Mouse (Mus musculus): ENCODE measurements around the gene Pcx.
"Not testable (repeated sequence)": the region's sequence is repeated elsewhere in the genome, so short reads cannot be mapped to it uniquely, and the experiment has no call there.

The Pcx gene

DNA sequence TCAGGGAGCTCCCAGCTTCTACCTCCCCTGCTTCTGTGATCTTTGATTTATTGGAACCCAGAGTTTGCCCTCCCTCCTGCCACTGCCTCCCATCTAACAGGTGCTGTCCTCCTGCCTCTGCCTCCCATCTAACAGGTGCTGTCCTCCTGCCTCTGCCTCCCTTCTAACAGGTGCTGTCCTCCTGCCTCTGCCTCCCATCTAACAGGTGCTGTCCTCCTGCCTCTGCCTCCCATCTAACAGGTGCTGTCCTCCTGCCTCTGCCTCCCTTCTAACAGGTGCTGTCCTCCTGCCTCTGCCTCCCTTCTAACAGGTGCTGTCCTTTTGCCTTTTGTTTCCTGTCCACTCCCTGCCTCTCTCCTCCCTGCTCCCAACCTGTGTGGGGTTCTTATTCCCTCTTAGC is 76.5 kb downstream of the Pcx start:
- DNase-seq (ENCODE audit: extremely low spot score) = not testable (repeated sequence)

DNA sequence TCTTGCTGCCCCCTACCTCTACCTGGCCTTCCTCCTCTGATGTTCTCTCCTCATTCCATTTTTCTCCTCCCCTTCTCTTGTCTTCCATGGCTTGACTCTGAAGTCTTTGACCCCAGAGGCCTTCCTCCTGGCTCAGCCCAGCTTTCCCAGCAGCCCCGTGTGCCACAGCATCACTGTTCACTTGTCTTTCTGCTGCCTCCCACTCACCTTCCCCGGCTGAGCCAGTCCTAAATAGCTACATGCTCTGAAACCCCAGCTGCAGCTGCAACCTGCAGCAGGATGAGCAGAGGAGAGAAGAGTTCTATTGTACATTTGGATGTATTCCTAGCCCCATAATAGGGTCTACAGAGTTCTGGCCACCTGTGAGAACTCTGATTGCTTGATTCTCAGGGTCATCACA is 77.2 kb downstream of the Pcx start:
- no peak for DNase-seq (ENCODE audit: extremely low spot score)

DNA sequence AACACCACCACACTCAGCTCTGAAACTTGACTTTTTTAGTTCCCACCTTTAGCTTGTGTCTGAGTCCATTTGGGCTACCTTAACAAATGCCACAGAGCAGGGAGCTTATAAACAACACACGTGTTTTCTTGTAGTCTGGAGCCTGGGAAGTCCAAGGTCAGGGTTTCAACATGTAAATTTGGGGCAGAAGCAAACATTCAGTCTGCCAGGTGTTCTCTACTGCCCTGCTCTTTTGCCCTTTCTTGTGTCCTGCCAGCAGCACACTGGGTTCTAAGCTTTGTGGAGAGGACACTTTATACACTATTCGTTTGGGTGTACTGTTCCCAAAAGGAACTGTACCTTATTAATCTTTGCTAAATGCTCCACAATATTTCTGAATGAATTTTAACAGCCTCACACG is 78.2 kb downstream of the Pcx start:
- no peak for DNase-seq (ENCODE audit: extremely low spot score)

DNA sequence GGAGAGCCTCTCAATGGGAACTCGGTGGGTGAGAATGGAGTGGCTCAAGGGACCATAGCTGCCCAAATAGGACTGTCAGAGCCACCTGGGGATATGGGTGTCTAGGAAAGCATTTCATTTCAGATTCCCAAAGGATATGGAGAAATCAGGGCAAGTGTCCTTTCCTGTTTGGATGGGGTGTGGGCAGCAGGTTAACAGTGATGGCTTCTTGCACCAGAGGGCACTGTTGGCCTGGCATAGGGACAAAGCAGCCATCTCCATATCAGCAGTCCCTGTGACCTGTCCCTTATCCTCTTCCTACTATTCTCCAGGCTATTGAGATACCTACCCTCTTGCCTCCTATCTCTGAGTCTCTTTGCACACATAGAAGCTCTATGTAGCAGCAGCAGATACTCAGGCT is 78.8 kb downstream of the Pcx start:
- no peak for DNase-seq (ENCODE audit: extremely low spot score)

DNA sequence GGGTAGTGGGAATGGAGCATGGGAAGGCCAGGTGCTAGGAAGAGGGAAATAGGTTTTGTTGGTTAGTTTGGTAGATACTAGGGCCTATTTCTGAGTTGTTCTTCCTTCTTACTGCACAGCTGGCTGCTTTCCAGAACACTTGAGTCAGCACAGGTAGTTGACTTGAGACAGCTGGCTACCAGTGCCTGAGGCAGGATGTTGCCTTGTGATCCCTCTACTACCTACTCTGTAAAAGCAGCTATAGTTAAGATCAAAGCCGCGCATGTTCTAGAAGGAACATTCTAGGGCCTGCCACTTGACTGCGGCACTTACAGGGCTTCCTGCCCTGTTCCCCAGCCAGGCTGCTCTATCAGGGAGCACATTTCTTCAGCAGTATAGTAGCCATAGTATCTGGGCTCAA is 79.8 kb downstream of the Pcx start:
- DNase-seq (ENCODE audit: extremely low spot score) = no peak

DNA sequence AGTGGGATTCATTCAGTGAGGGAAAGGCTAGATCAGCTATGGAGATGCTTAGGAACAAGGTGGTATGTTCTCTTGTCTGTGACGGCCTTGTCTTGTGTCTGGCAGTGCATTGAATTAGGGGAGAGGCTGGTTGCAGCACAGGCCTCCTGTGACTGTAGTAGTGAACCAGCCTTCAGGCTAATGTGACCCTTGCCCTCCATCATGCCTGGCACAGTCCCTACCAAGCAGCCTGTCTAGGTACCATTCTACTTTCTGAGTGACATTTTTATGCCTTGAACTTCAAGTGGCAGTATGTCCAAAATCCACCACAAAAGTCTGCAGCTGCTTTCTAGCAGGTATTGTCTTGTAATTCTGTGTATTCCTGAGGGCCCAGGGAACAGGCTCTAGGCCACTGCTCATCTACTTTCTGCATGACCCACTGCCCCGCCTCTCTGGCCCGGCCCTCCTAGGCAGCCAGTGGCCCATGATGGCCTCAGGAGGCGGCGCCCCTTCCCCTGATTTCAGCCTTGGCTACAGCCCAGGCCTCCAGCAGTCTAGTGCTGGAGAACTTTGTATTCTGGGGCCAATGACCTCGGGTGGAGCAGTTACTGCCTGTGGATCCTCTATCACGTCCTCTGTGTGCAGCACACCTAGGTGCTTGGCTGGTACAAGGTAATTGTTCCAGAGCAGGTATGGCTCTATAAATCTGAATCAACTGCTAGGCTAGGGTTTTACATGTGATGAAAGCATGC is 83.7 kb downstream of the Pcx start:
- no peak for DNase-seq (ENCODE audit: extremely low spot score)

DNA sequence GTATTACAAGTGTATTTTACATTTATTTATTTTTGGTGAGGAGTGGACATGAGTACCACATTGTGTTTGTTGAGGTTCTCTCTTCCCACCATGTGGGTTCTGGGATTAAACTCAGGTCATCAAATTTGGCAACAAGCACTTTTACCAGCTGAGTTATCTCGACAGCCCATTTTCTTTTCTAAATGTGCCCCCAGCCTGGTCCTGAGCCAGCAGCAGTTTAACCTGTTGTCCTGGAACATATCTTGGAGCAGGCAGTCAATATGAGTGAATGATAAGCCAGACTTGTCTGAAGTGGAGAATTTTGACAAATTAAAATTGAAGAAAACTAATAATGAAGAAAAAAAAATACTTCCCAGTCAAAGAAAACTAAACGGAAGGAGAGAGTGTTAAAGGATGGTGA is 85.8 kb downstream of the Pcx start:
- no peak for DNase-seq (ENCODE audit: extremely low spot score)

DNA sequence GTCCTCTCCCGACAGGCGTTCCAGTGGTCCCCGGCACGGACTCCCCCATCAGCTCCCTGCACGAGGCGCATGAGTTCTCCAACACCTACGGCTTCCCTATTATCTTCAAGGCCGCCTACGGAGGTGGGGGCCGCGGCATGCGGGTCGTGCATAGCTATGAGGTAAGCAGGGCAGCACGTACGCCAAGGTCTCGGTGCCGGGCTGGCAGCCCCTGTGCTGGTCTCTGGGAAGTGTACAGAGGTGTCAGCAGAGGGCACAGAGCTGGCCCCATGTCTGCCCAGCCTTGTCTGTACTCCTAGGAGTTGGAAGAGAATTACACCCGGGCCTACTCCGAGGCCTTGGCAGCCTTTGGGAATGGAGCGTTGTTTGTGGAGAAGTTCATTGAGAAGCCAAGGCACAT is 92.2 kb downstream of the Pcx start:
- DNase-seq (ENCODE audit: extremely low spot score) = no peak

DNA sequence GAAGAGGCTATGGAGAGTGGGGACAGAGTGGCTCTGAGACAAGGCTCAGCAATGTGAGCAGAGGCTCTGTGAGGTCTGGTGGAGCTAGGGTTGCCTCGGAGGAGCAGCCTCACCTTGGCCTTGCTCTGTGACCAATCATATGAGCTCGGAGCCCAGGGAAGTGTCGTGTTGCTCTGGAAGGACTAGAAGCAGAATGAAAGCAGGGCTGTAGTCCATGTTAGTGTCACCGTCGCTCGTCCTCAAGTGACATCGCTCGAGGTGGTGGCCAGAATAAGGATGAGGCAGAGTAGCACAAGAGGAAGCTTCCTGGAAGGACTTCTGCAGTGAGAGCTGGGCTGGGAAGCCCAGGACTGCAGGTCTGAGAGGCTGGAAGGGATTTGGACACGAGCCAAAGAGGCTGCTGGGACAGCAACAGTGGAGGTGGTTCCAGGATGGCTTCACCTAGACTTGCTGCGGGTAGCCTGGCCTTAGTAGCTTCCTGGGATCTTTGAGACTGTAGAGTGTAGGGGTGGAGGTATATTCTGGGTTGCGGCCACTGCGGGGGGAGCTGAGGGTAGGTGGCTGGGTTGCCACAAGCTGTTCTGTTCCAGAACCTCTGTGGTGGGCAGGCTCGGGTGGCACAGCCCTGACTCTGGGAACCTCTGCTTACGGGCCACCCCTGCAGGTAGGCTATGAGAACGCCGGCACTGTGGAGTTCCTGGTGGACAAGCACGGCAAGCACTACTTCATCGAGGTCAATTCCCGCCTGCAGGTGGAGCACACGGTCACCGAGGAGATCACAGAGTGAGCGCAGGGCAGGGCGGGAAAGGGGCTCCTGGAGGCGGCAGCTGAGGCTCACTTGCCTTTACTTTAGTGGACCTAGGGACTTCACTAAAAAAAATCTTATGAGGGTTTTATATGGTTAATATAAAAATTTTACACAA is 93.8 kb downstream of the Pcx start:
- DNase-seq (ENCODE audit: extremely low spot score) = peak; percentile 53

DNA sequence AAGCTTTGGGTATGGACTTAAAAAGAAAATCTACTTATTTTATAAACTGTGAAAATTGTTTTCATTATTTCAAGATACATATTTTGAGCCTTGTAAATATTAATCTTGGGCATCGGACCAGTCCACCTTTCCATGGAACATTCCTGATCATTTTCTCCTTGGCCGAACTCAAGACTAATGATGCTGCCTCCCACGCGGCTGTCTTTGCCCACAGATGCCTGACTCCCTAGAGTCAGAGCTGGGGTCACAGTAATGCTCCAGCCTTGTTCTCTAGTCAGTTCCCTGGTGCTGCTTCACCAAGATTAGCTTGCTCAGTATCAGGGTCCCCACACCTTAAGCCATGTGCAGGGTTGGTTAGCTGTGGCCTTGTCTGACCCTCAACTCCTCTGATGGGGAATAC is 95.4 kb downstream of the Pcx start:
- no peak for DNase-seq (ENCODE audit: extremely low spot score)

DNA sequence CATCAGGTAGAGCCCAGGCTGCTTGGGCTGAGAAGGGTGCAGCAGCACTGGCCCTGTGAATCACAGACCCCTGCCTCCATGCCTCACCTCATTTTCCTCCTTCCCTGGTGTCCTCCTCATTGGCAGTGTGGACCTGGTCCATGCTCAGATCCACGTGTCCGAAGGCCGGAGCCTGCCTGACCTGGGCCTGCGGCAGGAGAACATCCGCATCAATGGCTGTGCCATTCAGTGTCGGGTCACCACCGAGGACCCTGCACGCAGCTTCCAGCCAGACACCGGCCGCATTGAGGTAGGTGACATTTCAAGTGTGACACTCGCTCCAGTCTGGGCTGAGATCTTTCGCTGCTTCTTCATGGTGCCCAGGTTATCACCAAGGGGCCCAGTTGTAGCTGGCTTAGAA is 97.1 kb downstream of the Pcx start:
- DNase-seq (ENCODE audit: extremely low spot score) = no peak

DNA sequence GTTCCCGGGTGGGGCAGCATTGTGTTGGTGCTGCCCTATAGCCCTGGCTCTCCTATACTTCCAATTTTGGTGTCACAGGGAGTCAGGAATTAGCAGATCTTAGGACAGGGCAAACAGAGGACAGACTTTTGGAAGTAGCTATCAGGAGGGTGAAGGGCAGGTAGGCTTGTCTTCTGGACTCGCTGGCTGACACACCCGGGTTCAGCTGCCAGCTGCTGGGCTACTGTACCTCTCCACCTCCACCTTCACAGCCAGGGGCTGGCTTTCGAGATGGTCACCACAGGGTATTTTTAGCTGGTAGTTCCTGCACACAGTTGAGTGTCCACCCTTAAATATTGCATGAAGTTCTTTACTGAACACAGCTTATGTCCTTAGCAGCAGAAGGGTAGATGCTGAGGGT is 98.2 kb downstream of the Pcx start:
- DNase-seq (ENCODE audit: extremely low spot score) = no peak

DNA sequence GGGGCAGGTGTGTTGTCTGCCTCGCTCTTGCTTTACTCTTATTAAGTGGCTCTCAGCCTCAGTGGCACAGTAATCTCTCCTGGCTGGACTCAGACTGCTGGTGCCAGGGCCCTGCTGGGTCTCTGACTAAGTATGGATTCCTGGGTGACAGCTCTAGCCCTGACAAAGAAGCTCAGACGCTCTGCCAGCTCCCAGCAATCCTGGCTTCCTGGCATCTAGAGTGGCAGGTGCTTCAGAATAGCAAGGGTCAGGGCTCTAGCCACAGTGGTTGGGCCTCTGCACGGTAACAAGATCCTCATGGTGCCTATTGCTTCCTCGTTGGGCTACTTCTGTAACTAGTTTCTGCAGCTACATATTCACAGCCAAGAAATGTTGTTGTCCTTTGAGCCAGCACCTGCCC is 99.8 kb downstream of the Pcx start:
- DNase-seq (ENCODE audit: extremely low spot score) = no peak

DNA sequence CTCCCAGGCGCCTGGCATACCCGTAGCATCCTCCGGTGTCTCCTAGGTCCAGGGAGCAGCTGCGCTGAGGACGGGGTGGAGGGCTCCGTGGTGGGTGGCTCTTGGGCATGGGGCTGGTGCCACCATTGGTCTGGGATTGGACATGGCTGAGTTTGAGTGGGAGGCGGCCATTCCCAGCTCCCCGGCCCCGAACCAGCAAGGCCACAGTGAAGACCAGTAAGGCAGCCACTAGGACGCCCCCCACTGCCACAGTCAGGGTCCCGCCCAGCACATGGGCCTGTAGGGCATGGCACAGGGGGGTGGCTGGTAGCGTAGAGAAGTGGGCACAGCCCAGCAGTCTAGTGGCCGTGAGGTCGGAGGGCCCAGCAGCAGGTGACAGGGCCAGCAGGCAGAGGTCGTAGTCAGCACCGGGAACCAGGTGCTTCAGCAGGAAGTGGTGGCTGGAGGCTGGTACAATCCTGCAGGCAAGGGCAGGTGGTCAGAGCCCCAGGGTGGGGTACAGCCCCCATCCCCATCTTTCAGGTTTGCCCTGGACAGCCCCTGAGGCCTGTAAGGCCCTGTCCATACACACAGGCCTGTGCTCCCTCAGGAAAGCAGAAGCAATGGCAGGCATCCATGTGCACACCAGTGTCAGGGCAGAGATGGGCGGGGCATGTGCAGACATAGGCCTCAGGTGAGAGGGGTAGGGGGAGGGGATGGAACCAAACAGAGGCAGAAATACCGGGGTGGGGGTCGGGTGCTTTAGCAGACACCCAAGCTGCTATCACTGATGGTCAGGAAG is 102.1 kb downstream of the Pcx start:
- DNase-seq (ENCODE audit: extremely low spot score) = no peak

DNA sequence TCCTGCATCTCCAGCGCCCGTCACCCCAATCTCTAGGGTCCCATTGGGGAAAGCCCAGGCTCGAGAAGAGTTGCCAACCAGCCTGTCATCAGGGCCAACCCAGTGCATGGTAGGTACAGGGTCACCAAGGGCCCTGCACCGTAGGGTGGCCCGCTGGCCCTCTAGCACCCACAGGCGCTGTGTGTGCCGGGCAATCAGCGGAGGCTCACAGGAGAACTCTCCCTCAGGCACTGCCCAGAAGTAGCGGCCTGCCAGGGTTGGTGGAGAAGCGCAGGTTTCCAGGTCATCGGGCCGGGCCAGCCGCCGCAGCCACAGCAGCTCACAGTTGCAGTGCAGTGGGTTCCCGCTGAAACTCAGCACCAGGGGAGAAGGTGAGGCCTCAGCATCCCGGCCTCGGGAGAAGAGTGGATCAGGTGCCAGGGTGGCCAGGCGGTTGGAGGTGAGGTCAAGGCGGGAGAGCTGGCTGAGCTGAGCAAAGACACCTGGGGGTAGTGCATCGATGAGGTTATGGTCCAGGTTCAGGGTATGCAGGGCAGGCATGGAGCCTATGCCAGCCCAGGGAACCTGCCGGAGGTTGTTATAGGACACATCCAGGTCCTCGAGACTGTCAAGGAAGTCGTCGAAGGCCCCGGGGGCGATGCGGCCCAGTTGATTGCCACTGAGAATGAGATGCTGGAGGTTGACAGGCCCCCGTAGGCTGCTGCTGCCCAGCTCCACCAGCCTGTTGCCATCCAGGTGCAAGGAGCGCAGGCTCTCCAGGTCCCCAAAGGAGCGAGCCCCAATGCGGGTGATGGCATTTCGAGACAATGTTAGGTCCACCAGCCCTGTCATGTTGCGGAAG is 103.4 kb downstream of the Pcx start:
- DNase-seq (ENCODE audit: extremely low spot score) = no peak

DNA sequence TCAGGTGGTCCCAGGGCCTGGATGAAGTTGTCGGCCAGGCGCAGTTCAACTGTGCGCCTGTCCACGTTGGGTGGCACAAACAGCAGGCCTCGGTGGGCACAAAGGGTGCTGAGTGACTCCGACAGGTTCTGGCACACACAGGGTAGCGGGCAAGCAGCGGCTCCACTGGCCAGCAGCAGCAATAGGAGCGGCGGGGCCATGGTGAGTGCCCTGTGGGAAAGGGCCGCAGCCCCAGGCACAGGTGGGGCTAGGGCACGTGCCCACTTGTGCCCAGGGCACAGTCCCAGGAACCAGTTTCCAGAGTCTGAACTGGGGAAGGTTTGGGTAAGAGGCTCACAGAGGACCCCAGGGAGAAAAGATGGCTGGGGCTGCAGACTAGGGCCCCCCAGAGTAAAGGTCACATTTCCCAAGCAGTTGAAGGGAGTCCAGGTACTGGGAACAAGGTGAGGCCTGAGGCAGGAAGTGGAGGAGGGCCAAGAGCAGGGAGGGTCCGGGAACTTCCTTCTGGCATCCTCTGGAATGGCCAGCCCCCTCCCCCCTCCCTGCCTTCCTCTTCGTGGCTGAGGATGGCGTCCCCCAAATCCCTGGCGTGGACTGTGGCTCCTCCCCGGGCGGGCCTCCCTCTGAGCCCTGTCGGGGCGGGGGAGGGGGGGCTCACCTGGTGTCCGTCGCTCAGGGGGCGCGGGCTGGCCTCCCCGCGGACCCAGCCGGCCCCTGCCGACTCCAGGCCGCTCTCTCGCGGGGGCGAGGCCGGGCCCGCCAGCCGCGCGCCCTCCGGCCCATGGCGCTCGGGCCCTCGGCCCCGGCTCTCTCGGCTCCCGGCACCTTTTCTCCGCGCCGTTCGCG is 104.3 kb downstream of the Pcx start:
- peak; percentile 62 for DNase-seq (ENCODE audit: extremely low spot score)

DNA sequence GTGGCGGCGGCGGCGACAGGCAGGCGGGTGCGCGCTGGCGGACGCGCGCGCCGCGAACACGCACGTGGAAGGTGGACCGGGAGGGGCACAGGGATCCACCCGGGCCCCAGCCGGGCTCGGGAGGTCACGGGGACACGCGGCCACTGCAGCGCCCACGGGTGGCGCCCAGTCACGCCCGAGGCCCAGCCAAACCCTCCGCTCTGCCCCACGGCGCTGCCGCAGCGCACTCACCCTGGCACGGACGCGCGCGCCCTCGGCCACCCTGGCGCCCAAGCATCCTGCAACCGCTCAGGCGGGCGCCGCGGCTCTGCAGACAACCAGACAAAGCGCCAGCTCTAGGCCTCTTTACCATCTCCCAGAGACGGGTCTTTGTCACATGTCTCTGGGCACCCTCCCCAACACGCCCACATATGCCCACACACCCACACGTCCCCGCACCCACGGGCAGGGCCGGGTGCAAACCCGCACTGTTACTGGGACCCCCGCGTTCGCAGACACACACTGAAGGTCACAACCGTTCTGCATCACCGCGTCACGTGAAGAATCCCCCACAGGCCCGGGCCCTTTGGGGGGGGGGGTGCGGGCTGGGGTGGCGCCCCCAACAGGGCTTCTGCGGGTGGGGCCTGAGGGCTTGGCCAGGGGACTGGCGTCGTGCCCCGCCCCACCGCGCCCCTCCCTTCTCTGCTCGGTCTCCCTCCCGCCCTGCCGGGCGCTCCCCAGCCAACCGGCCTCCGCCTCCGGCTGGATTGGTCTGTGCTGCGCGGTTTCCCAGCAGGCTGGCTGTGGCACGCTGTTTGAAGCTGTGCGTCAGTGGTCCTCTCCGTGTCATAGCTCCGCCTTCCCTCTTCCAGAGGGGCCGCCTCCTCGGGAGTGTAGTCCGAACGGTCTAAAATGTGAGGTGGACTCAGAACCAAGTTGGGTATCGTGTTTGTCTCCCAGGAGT is 105.2 kb downstream of the Pcx start, which contains the start of gene Lrfn4:
Lrfn4 (minus strand) TSS at position 517 of the 943 bp plus-strand sequence.
- peak; percentile 93 for DNase-seq (ENCODE audit: extremely low spot score)

DNA sequence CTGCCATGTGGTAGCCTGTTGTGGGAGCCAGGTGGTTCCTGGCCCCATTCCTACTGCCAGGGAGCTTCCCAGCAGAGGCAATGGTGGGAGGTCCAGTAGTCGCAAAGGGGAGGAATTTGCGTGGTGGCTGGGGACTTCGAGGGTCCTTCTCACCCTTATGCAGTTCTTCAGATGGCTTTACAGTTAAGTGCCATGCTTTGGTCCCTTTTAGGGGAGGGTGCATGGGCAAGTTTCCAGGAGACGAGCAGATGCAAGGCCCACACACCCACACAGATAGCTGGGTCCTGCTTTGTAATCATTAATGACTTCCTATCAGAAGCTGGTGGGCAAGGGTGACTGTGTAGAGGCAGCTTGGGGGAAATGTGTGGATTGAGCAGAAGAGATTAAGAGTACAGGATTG is 106.3 kb downstream of the Pcx start:
- DNase-seq (ENCODE audit: extremely low spot score) = no peak

DNA sequence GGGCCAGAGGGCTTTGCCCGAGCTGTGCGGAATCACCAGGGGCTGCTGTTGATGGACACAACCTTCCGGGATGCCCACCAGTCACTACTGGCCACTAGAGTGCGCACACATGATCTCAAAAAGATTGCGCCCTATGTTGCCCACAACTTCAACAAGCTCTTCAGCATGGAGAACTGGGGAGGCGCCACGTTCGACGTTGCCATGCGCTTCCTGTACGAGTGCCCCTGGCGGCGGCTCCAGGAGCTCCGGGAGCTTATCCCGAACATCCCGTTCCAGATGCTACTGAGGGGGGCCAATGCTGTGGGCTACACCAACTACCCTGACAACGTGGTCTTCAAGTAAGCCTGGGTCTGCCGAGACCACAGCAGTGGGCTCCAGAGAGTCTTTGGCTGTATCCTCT is 107.9 kb downstream of the Pcx start:
- peak; percentile 52 for DNase-seq (ENCODE audit: extremely low spot score)
